Mouse (Mus musculus): Measurements from ENCODE around the gene C5ar2.

- TF ChIP-seq CTCF (IDR thresholded peaks at IDR 0.05; ENCODE audit: extremely low read depth, insufficient read depth, insufficient read length, insufficient replicate concordance), result no peak
- no peak for TF ChIP-seq POLR2A (IDR thresholded peaks at IDR 0.05; ENCODE audit: low read depth, low read length)
Measured at GRCm38 (mm10) chr7:16240978-16241303, 3.0 kb downstream of the C5ar2 start.
